Mouse (Mus musculus) MEL (cell line): ENCODE measurements around the gene Zfp64. TPM values are rescaled to one million over a fixed set of nuclear protein-coding genes. Genes with fewer than 3 reads are reported as not detected.

Source experiments
- DNase-seq: peaks from one replicate; pipeline ENCODE4 v3.0.0; 2011; ENCODE audit warnings: low read depth, low spot score
- H3K27ac ChIP-seq: 2 replicates; pipeline ENCODE4 v1.5.1; 2012; ENCODE audit warnings: low read depth, mild to moderate bottlenecking, control low read depth, low read length, moderate library complexity; ENCODE audit not compliant: control insufficient read depth
- H3K27me3 ChIP-seq, 2 experiments: fragments of 150-350 bp in 1 of 2; sonication (generic) in 1 of 2; 2 replicates each; pipeline ENCODE4 v1.6.1; 2012; ENCODE audit warnings: low read length in 2 of 2, mild to moderate bottlenecking in 2 of 2, improper control_type of control experiment in 1 of 2, moderate library complexity in 1 of 2; ENCODE audit not compliant: insufficient read depth in 2 of 2, control insufficient read depth in 1 of 2
- H3K36me3 ChIP-seq, 2 experiments: 2 replicates each; pipeline ENCODE4 v1.6.1; 2012 to 2014; ENCODE audit warnings: low read length in 2 of 2, improper control_type of control experiment in 1 of 2, inconsistent platforms in 1 of 2, mild to moderate bottlenecking in 1 of 2; ENCODE audit not compliant: insufficient read depth in 2 of 2, control insufficient read depth in 1 of 2
- H3K4me1 ChIP-seq, 2 experiments: fragments of 150-350 bp in 1 of 2; sonication (generic) in 1 of 2; 2 replicates each; pipeline ENCODE4 v1.6.1; 2012; ENCODE audit warnings: low read length in 2 of 2, improper control_type of control experiment in 1 of 2, mild to moderate bottlenecking in 1 of 2; ENCODE audit not compliant: insufficient read depth in 2 of 2, control insufficient read depth in 1 of 2
- H3K4me3 ChIP-seq, 2 experiments: fragments of 150-350 bp in 1 of 2; sonication (generic) in 1 of 2; 2 replicates each; pipeline ENCODE4 v1.5.1; 2012; ENCODE audit warnings: low read depth in 2 of 2, low read length in 2 of 2, mild to moderate bottlenecking in 2 of 2, moderate library complexity in 2 of 2, control low read depth in 1 of 2, improper control_type of control experiment in 1 of 2; ENCODE audit not compliant: control insufficient read depth in 1 of 2, insufficient read depth in 1 of 2
- H3K79me2 ChIP-seq: 2 replicates; pipeline ENCODE4 v1.6.1; 2012; ENCODE audit warnings: mild to moderate bottlenecking, low read length, moderate library complexity; ENCODE audit not compliant: control insufficient read depth, poor library complexity, insufficient read depth
- H3K9ac ChIP-seq: 2 replicates; pipeline ENCODE4 v1.6.1; 2012; ENCODE audit warnings: low read depth, mild to moderate bottlenecking, control low read depth, low read length, moderate library complexity; ENCODE audit not compliant: control insufficient read depth, poor library complexity, severe bottlenecking
- H3K9me3 ChIP-seq: fragments of 150-350 bp; sonication (generic); replicated peaks from 2 replicates; pipeline ENCODE4 v1.6.1; 2012; ENCODE audit warnings: mild to moderate bottlenecking, low read length, improper control_type of control experiment, moderate library complexity; ENCODE audit not compliant: insufficient read depth
- CHD1 ChIP-seq: IDR thresholded peaks from 2 replicates; pipeline ENCODE4 v1.6.1; 2012; ENCODE audit warnings: low read depth, mild to moderate bottlenecking, inconsistent platforms, low read length, improper control_type of control experiment
- CHD2 ChIP-seq: IDR thresholded peaks from 2 replicates; pipeline ENCODE4 v1.6.1; 2011; ENCODE audit warnings: low read length, improper control_type of control experiment
- CTCF ChIP-seq, 3 experiments: IDR thresholded peaks in 2 of 3; conservative IDR thresholded peaks in 1 of 3; 2 replicates each; pipeline ENCODE4 v1.5.1; 2011 to 2012; ENCODE audit warnings: low read length in 3 of 3, low read depth in 2 of 3, mild to moderate bottlenecking in 2 of 3, improper control_type of control experiment in 1 of 3, inconsistent platforms in 1 of 3, mixed read lengths in 1 of 3, moderate library complexity in 1 of 3; ENCODE audit not compliant: control insufficient read depth in 1 of 3, insufficient read depth in 1 of 3, poor library complexity in 1 of 3, severe bottlenecking in 1 of 3
- E2F4 ChIP-seq: IDR thresholded peaks from 2 replicates; pipeline ENCODE4 v1.6.1; 2011; ENCODE audit warnings: low read depth, low read length, improper control_type of control experiment, borderline replicate concordance
- EP300 ChIP-seq, 2 experiments: IDR thresholded peaks; 2 replicates each; pipeline ENCODE4 v1.6.1; 2011; ENCODE audit warnings: improper control_type of control experiment in 2 of 2, low read length in 2 of 2, low read depth in 1 of 2, mild to moderate bottlenecking in 1 of 2
- GABPA ChIP-seq: IDR thresholded peaks from 2 replicates; pipeline ENCODE4 v1.6.1; 2012; ENCODE audit warnings: low read depth, mild to moderate bottlenecking, inconsistent platforms, low read length, improper control_type of control experiment, moderate library complexity
- GATA1 ChIP-seq: IDR thresholded peaks from 2 replicates; pipeline ENCODE4 v1.6.1; 2011; ENCODE audit warnings: low read depth, low read length, improper control_type of control experiment
- HCFC1 ChIP-seq: IDR thresholded peaks from 2 replicates; pipeline ENCODE4 v1.6.1; 2012; ENCODE audit warnings: low read depth, mild to moderate bottlenecking, inconsistent platforms, low read length, improper control_type of control experiment, moderate library complexity
- JUND ChIP-seq: IDR thresholded peaks from 2 replicates; pipeline ENCODE4 v1.6.1; 2011; ENCODE audit warnings: low read depth, mild to moderate bottlenecking, improper control_type of control experiment, low read length
- KAT2A ChIP-seq: conservative IDR thresholded peaks from 2 replicates; pipeline ENCODE4 v1.6.1; 2012; ENCODE audit warnings: low read depth, low read length, improper control_type of control experiment, inconsistent platforms
- MAFK ChIP-seq: IDR thresholded peaks from 2 replicates; pipeline ENCODE4 v1.6.1; 2011; ENCODE audit warnings: low read depth, mild to moderate bottlenecking, low read length, improper control_type of control experiment, borderline replicate concordance
- POLR2A ChIP-seq, 2 experiments: IDR thresholded peaks; 2 replicates each; pipeline ENCODE4 v1.6.1; 2011 to 2012; ENCODE audit warnings: low read length in 2 of 2, mild to moderate bottlenecking in 2 of 2, control low read depth in 1 of 2, improper control_type of control experiment in 1 of 2, low read depth in 1 of 2, moderate library complexity in 1 of 2; ENCODE audit not compliant: control insufficient read depth in 1 of 2, insufficient read depth in 1 of 2, poor library complexity in 1 of 2
- POLR2AphosphoS2 ChIP-seq: IDR thresholded peaks from 2 replicates; pipeline ENCODE4 v1.6.1; 2011; ENCODE audit warnings: low read length, improper control_type of control experiment
- RAD21 ChIP-seq: IDR thresholded peaks from 2 replicates; pipeline ENCODE4 v1.6.1; 2011; ENCODE audit warnings: mild to moderate bottlenecking, low read depth, low read length, improper control_type of control experiment
- RCOR1 ChIP-seq: IDR thresholded peaks from 2 replicates; pipeline ENCODE4 v1.6.1; 2012; ENCODE audit warnings: low read depth, mild to moderate bottlenecking, inconsistent platforms, low read length, improper control_type of control experiment
- SIN3A ChIP-seq: IDR thresholded peaks from 2 replicates; pipeline ENCODE4 v1.6.1; 2012; ENCODE audit warnings: low read length, improper control_type of control experiment, inconsistent platforms
- TAL1 ChIP-seq: IDR thresholded peaks from 2 replicates; pipeline ENCODE4 v1.6.1; 2012; ENCODE audit warnings: mild to moderate bottlenecking, inconsistent platforms, low read length, moderate library complexity, mixed read lengths
- TBP ChIP-seq: IDR thresholded peaks from 2 replicates; pipeline ENCODE4 v1.8.0; 2011; ENCODE audit warnings: low read depth, low read length, improper control_type of control experiment
- TCF12 ChIP-seq: IDR thresholded peaks from 2 replicates; pipeline ENCODE4 v1.6.1; 2014; ENCODE audit warnings: low read depth, mild to moderate bottlenecking, inconsistent platforms, low read length, improper control_type of control experiment, moderate library complexity
- UBTF ChIP-seq: IDR thresholded peaks from 2 replicates; pipeline ENCODE4 v1.6.1; 2012; ENCODE audit warnings: low read depth, mild to moderate bottlenecking, inconsistent platforms, low read length, improper control_type of control experiment, moderate library complexity, borderline replicate concordance; ENCODE audit not compliant: insufficient read depth
- USF1 ChIP-seq: IDR thresholded peaks from 2 replicates; pipeline ENCODE4 v1.6.1; 2014; ENCODE audit warnings: low read depth, mild to moderate bottlenecking, inconsistent platforms, low read length, improper control_type of control experiment, moderate library complexity
- USF2 ChIP-seq, 2 experiments: IDR thresholded peaks; 2 replicates each; pipeline ENCODE4 v1.6.1; 2011 to 2012; ENCODE audit warnings: improper control_type of control experiment in 2 of 2, low read length in 2 of 2, borderline replicate concordance in 1 of 2, inconsistent platforms in 1 of 2, low read depth in 1 of 2, mild to moderate bottlenecking in 1 of 2; ENCODE audit not compliant: insufficient read depth in 1 of 2
- ZKSCAN1 ChIP-seq: IDR thresholded peaks from 2 replicates; pipeline ENCODE4 v1.6.1; 2012; ENCODE audit warnings: low read depth, mild to moderate bottlenecking, inconsistent platforms, low read length, improper control_type of control experiment, moderate library complexity
- ZMIZ1 ChIP-seq: IDR thresholded peaks from 2 replicates; pipeline ENCODE4 v1.6.1; 2012; ENCODE audit warnings: low read depth, mild to moderate bottlenecking, inconsistent platforms, low read length, improper control_type of control experiment, moderate library complexity
- polyA plus RNA-seq, 2 experiments: library from polyadenylated mRNA; stranded (reverse) in 1 of 2; unstranded in 1 of 2; fragments of >175 nt in 1 of 2; fragments of >200 nt in 1 of 2; gene quantifications; 2 replicates each; pipeline versions ENCODE4 v1.2.1 to v1.2.4; 2012; ENCODE audit warnings: low replicate concordance in 2 of 2, low read depth in 1 of 2; ENCODE audit not compliant: insufficient read length in 2 of 2, insufficient read depth in 1 of 2, missing spikeins in 1 of 2
- total RNA-seq: library from RNA; depleted of rRNA; stranded (reverse); fragments of 300-350 nt; gene quantifications from 2 replicates; pipeline ENCODE4 v1.2.3, GENCODE M21; 2012

The Zfp64 gene
- total and polyA plus RNA-seq, 3 experiments, result 22.4 to 35.8 TPM; not detected in 1

GRCm38 (mm10) chr2:168922466-168922865 is 32.9 kb downstream of the Zfp64 start:
- Histone ChIP-seq H3K9me3 (no peaks in the 10 kb centered on the region), H3K4me1 (no peaks in the 10 kb centered on the region), H3K27me3 (no peaks in the 10 kb centered on the region)
- TF ChIP-seq CHD1 (no peak), CTCF (IDR thresholded peaks at IDR 0.05 in 2 of 3, conservative IDR thresholded peaks at IDR 0.05 in 1 of 3; ENCODE audit: control insufficient read depth in 1 of 3, insufficient read depth in 1 of 3, low read depth in 2 of 3, low read length in 3 of 3, poor library complexity in 1 of 3, severe bottlenecking in 1 of 3) (peak; percentile 20 to 37 (median 29); a peak in 5 of 6 replicates)
- TF ChIP-seq, all 39 proteins: peak for 1
- H3K9ac ChIP-seq, result no peak overlapping the region
- H3K27ac ChIP-seq, result no peak overlapping the region
- no peaks in the 10 kb centered on the region for H3K79me2 ChIP-seq
- no peak overlapping the region for H3K4me3 ChIP-seq
- DNase-seq, result peak; percentile 10
- no peaks in the 10 kb centered on the region for H3K36me3 ChIP-seq

DNA sequence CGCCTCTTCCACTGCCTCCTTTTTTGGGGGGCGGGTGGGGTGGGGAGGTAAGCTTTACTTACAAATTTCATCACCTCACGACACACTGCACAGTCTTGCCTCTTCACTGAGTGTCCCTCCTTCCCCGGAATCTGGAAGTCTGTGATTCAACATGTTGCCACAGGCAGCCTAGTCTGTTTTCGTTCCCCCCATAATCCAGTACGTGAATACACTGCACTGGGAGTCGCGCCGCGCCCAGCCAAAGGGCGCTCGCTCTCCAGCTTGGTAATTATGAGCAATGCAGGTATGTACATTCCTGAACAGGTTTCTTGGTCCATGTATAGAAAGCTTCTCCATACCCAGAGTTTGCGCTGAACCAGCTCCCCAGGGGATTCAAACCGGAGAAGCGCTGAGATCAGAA is 35.4 kb downstream of the Zfp64 start:
- Histone ChIP-seq H3K27me3 (no peaks in the 10 kb centered on the region), H3K4me1 (no peaks in the 10 kb centered on the region)

GRCm38 (mm10) chr2:168912901-168913721 is 42.3 kb downstream of the Zfp64 start:
- Histone ChIP-seq H3K9me3 (no peaks in the 10 kb centered on the region), H3K4me1 (no peaks in the 10 kb centered on the region), H3K4me3 (no peak overlapping the region), H3K27me3 (no peaks in the 10 kb centered on the region), H3K9ac (no peak overlapping the region), H3K79me2 (no peaks in the 10 kb centered on the region), H3K27ac (no peak overlapping the region), H3K36me3 (no peaks in the 10 kb centered on the region)
- DNase-seq, result no peak
- TF ChIP-seq E2F4 (no peak), SIN3A (no peak), EP300 (IDR thresholded peaks at IDR 0.05; ENCODE audit: low read depth in 1 of 2, low read length in 2 of 2) (no peak), RAD21 (no peak), KAT2A (no peak), CHD1 (no peak), CTCF (IDR thresholded peaks at IDR 0.05 in 2 of 3, conservative IDR thresholded peaks at IDR 0.05 in 1 of 3; ENCODE audit: control insufficient read depth in 1 of 3, insufficient read depth in 1 of 3, low read depth in 2 of 3, low read length in 3 of 3, poor library complexity in 1 of 3, severe bottlenecking in 1 of 3) (no peak), TAL1 (no peak), HCFC1 (no peak), ZKSCAN1 (no peak), UBTF (no peak), RCOR1 (no peak)

More for the DNA sequence above, 35.4 kb downstream of the Zfp64 start:
- DNase-seq, result no peak
- TF ChIP-seq TCF12 (no peak), GABPA (no peak), EP300 (IDR thresholded peaks at IDR 0.05; ENCODE audit: low read depth in 1 of 2, low read length in 2 of 2) (no peak), CHD2 (no peak), TBP (no peak), SIN3A (no peak), JUND (no peak), ZMIZ1 (no peak), MAFK (no peak), CTCF (IDR thresholded peaks at IDR 0.05 in 2 of 3, conservative IDR thresholded peaks at IDR 0.05 in 1 of 3; ENCODE audit: control insufficient read depth in 1 of 3, insufficient read depth in 1 of 3, low read depth in 2 of 3, low read length in 3 of 3, poor library complexity in 1 of 3, severe bottlenecking in 1 of 3) (no peak), E2F4 (no peak), HCFC1 (no peak), USF2 (IDR thresholded peaks at IDR 0.05; ENCODE audit: borderline replicate concordance in 1 of 2, insufficient read depth in 1 of 2, low read depth in 1 of 2, low read length in 2 of 2) (no peak), POLR2A (IDR thresholded peaks at IDR 0.05; ENCODE audit: control insufficient read depth in 1 of 2, insufficient read depth in 1 of 2, low read depth in 1 of 2, low read length in 2 of 2, poor library complexity in 1 of 2) (no peak), GATA1 (no peak), ZKSCAN1 (no peak), RAD21 (no peak), USF1 (no peak), POLR2AphosphoS2 (no peak)
- H3K9ac ChIP-seq, result no peak overlapping the region
- no peaks in the 10 kb centered on the region for H3K36me3 ChIP-seq
- H3K9me3 ChIP-seq, result no peaks in the 10 kb centered on the region
- no peak overlapping the region for H3K27ac ChIP-seq
- no peaks in the 10 kb centered on the region for H3K79me2 ChIP-seq
- no peak overlapping the region for H3K4me3 ChIP-seq
